Mouse (Mus musculus) stomach, postnatal 0 days (tissue): ENCODE measurements around the gene Il22ra1.

Source experiments
- CTCF ChIP-seq: IDR thresholded peaks from 2 replicates; pipeline ENCODE4 v1.5.1; 2016; ENCODE audit warnings: antibody characterized with exemption, low read depth, mild to moderate bottlenecking, moderate library complexity
- EP300 ChIP-seq: optimal IDR thresholded peaks from 2 replicates; pipeline ENCODE3; 2016; ENCODE audit warnings: antibody characterized with exemption

DNA sequence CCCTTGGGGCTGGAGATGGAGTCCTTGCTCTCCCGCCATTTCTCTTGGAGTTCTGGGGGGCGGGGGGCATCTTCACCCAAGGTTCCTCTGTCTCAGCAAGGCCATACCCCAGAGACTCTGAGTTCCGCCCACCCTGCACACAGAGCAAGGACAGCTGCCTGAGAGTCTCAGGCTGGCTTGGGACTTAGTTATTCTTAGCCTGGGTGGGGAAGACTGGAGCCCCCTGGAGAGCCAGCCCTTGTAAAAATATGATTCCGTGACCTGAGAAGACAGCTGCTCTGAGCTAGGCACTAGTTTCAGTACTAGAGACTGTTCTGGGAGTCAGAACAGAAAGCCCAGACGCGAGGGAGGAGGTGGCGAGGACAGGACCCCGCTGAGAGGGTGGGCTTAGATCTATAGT, 37.7 kb downstream of the Il22ra1 start:
- no peak for TF ChIP-seq CTCF
- TF ChIP-seq EP300 = no peak
